Mouse (Mus musculus) hindbrain, embryonic 16.5 days (tissue): ENCODE results near the gene Fsd1. TPM values are rescaled to one million over a fixed set of nuclear protein-coding genes. Genes with fewer than 3 reads are reported as not detected.
"Not testable (repeated sequence)": the region's sequence is repeated elsewhere in the genome, so short reads cannot be mapped to it uniquely, and the experiment has no call there.

Experiments used
- ATAC-seq: fragments of 200-750 bp; cut with Nextera tagmentation; 2 replicates; pipeline ENCODE4 v1.8.0; 2017; ENCODE audit warnings: moderate TSS enrichment, moderate library complexity
- H3K27ac ChIP-seq: fragments of 300-500 bp; sonication (generic); 2 replicates; pipeline ENCODE4 v1.5.1; 2014; ENCODE audit warnings: low read depth, mild to moderate bottlenecking, control low read depth, low read length, moderate library complexity
- H3K27me3 ChIP-seq: fragments of 300-500 bp; sonication (generic); replicated peaks from 2 replicates; pipeline ENCODE4 v1.6.1; 2014; ENCODE audit warnings: low read length; ENCODE audit not compliant: control insufficient read depth, insufficient read depth
- H3K36me3 ChIP-seq: fragments of 300-500 bp; sonication (generic); 2 replicates; pipeline ENCODE4 v1.6.1; 2014; ENCODE audit warnings: mild to moderate bottlenecking, low read length, moderate library complexity, mixed read lengths; ENCODE audit not compliant: control insufficient read depth, insufficient read depth
- H3K4me1 ChIP-seq: fragments of 300-500 bp; sonication (generic); 2 replicates; pipeline ENCODE4 v1.6.1; 2014; ENCODE audit warnings: low read depth, low read length; ENCODE audit not compliant: control insufficient read depth, insufficient read depth
- H3K4me2 ChIP-seq: fragments of 300-500 bp; sonication (generic); 2 replicates; pipeline ENCODE4 v1.6.1; 2014; ENCODE audit warnings: mild to moderate bottlenecking, low read length, control low read depth, moderate library complexity
- H3K4me3 ChIP-seq: fragments of 300-500 bp; sonication (generic); 2 replicates; pipeline ENCODE4 v1.5.1; 2014; ENCODE audit warnings: mild to moderate bottlenecking, low read length, control low read depth, moderate library complexity
- H3K9ac ChIP-seq: fragments of 300-500 bp; sonication (generic); 2 replicates; pipeline ENCODE4 v1.6.1; 2014; ENCODE audit warnings: low read depth, mild to moderate bottlenecking, control low read depth, low read length, moderate library complexity
- H3K9me3 ChIP-seq: fragments of 300-500 bp; sonication (generic); 2 replicates; pipeline ENCODE4 v1.6.1; 2014; ENCODE audit warnings: mild to moderate bottlenecking, low read length, moderate library complexity; ENCODE audit not compliant: control insufficient read depth
- WGBS: fragments of 180-500 bp; shearing (Covaris S2); extraction: QIAGEN DNeasy Blood & Tissue Kit; methylation state at CpG from one replicate; pipeline ENCODE4 v1.1.7; 2014; 5-methylcytosine and 5-hydroxymethylcytosine counted together
- polyA plus RNA-seq: library from polyadenylated mRNA; unstranded; fragments of >200 nt; fragmentation: Nextera tagmentation; extraction: Ambion mirVana; gene quantifications from 2 replicates; pipeline ENCODE4 v1.2.1, GENCODE M21; 2015

Fsd1 gene
- polyA plus RNA-seq, result 227 and 252 TPM in 2 replicates

- ATAC-seq, result peak; percentile 88
- Histone ChIP-seq H3K27me3 (no peaks in the 10 kb centered on the region), H3K27ac (peak within 1 kb of the TSS; percentile 78), H3K9me3 (no peaks in the 10 kb centered on the region), H3K4me1 (peaks cover 11% of the 10 kb centered on the region), H3K4me3 (peak within 1 kb of the TSS; percentile 57), H3K36me3 (peaks cover 6% of the 10 kb centered on the region; the same call in 1 of the 2 replicates), H3K9ac (peak within 1 kb of the TSS; percentile 89), H3K4me2 (peak within 1 kb of the TSS; percentile 65)
- 7% methylated on average over 35 of the region's 35 CpGs for WGBS
Measured at GRCm38 (mm10) chr17:55986030-55986961, at the start of gene Fsd1. TSS of gene Fsd1 (plus strand) at chr17:55986509.

DNA sequence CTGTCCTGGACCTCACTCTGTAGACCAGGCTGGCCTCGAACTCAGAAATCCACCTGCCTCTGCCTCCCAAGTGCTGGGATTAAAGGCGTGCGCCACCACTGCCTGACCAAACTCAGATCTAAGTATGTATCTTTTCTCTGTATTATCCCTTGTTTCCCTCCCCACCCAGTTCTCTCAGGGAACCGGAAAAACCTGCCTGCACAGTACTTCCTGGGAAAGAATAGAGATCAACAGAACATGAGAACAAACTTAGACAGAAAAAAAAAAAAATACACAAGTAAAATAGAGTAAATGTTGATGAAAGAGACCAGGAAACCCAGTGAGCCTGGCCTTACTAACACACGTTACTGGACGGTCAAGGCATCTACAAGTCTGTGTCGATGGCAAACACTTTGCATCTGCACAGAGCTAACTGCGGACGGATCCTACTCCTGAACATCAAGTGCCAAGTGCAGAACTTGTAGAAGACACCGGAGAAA lies 41.9 kb upstream of the Fsd1 start:
- WGBS, result 39% methylated on average over 10 of the region's 10 CpGs
- not testable (repeated sequence) for H3K36me3 ChIP-seq, ATAC-seq, H3K27me3 ChIP-seq, H3K4me1 ChIP-seq, H3K9me3 ChIP-seq
- Histone ChIP-seq H3K9ac (peak overlapping the region; percentile 76), H3K4me2 (peak overlapping the region; percentile 84), H3K27ac (peak overlapping the region; percentile 86), H3K4me3 (peak overlapping the region; percentile 54)

GRCm38 (mm10) chr17:55944866-55945682 lies 41.2 kb upstream of the Fsd1 start:
- H3K9ac ChIP-seq, result peak overlapping the region; percentile 76
- H3K36me3 ChIP-seq, H3K4me1 ChIP-seq, H3K9me3 ChIP-seq, H3K27me3 ChIP-seq: not testable (repeated sequence)
- H3K4me3 ChIP-seq, result peak overlapping the region; percentile 54
- WGBS, result under 1% methylated on average over 54 of the region's 56 CpGs
- peak; percentile 99 for ATAC-seq
- peak overlapping the region; percentile 86 for H3K27ac ChIP-seq
- H3K4me2 ChIP-seq, result peak overlapping the region; percentile 84

DNA sequence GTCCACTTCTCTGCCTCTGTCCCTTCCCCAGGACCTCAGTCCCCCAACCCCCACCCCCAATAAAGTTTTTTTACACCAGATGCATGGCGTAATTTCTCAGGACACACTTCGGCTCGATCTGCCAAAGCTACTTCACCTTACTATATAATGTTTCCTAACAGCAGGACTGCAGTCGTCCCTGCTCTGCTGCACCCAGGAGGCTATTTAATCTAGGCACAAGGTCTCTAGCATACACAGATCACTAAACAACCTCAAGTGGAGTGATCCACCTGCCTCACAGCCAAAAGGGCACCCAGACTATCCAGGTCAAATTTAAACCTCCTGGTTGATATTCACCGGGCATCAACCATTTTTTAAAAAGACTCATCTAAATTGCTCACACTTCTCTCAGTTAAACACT lies 40.6 kb upstream of the Fsd1 start:
- WGBS, result 27% methylated on average over 5 of the region's 5 CpGs
- 0 out of 2 replicates have a peak, but pooled peaks have one; percentile 1 for ATAC-seq
- peaks cover 2% of the 10 kb centered on the region; the same call in 1 of the 2 replicates for H3K9me3 ChIP-seq
- peak overlapping the region; percentile 54 for H3K4me3 ChIP-seq
- no peaks in the 10 kb centered on the region for H3K36me3 ChIP-seq
- H3K27me3 ChIP-seq, result no peaks in the 10 kb centered on the region
- peak overlapping the region; percentile 76 for H3K9ac ChIP-seq
- H3K4me2 ChIP-seq, result peak overlapping the region; percentile 84
- H3K27ac ChIP-seq, result peak overlapping the region; percentile 86
- H3K4me1 ChIP-seq, result peaks cover 4% of the 10 kb centered on the region

DNA sequence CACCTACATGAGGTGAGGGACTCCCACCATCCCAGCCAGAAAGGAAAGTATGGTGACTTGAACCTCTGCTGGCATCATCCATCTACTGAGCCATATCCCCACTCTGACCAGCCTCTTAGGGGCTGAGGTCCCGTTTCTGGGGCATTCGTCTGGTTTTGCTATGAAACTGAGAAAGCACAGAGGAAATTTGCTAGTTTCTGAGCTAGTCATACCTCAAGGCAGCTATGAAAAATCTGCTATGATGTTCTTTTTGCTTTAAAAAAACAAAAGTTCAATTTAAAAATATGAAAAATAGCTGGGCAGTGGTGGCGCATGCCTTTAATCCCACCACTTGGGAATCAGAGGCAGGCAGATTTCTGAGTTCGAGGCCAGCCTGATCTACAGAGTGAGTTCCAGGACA lies 37.7 kb upstream of the Fsd1 start:
- H3K4me2 ChIP-seq, result no peak overlapping the region
- H3K36me3 ChIP-seq, result no peaks in the 10 kb centered on the region
- no peaks in the 10 kb centered on the region for H3K27me3 ChIP-seq
- H3K4me1 ChIP-seq, result peaks cover 4% of the 10 kb centered on the region
- no peak overlapping the region for H3K4me3 ChIP-seq
- no peak overlapping the region for H3K9ac ChIP-seq
- no peak for ATAC-seq
- 92% methylated on average over 4 of the region's 4 CpGs for WGBS
- H3K9me3 ChIP-seq, result no peaks in the 10 kb centered on the region
- no peak overlapping the region for H3K27ac ChIP-seq

GRCm38 (mm10) chr17:55949400-55949799 lies 36.9 kb upstream of the Fsd1 start, which contains the start of gene Zfp119b:
TSS of gene Zfp119b (minus strand) at chr17:55949500.
- Histone ChIP-seq H3K9me3 (no peaks in the 10 kb centered on the region), H3K36me3 (no peaks in the 10 kb centered on the region), H3K27me3 (no peaks in the 10 kb centered on the region; the same call in 1 of the 2 replicates), H3K4me3 (no peak within 1 kb of the TSS), H3K9ac (no peak within 1 kb of the TSS), H3K4me1 (peaks cover 4% of the 10 kb centered on the region), H3K4me2 (no peak within 1 kb of the TSS), H3K27ac (no peak within 1 kb of the TSS)
- ATAC-seq, result no peak
- 93% methylated on average over 2 of the region's 2 CpGs for WGBS

GRCm38 (mm10) chr17:55950601-55951000 lies 35.7 kb upstream of the Fsd1 start:
- H3K9me3 ChIP-seq, result no peaks in the 10 kb centered on the region
- 75% methylated on average over 9 of the region's 9 CpGs for WGBS
- no peak overlapping the region for H3K4me2 ChIP-seq
- H3K4me3 ChIP-seq, result no peak overlapping the region
- H3K36me3 ChIP-seq, result no peaks in the 10 kb centered on the region
- H3K27me3 ChIP-seq, result no peaks in the 10 kb centered on the region; the same call in 1 of the 2 replicates
- H3K27ac ChIP-seq, result no peak overlapping the region
- H3K9ac ChIP-seq, result no peak overlapping the region
- peaks cover 3% of the 10 kb centered on the region for H3K4me1 ChIP-seq
- no peak for ATAC-seq

DNA sequence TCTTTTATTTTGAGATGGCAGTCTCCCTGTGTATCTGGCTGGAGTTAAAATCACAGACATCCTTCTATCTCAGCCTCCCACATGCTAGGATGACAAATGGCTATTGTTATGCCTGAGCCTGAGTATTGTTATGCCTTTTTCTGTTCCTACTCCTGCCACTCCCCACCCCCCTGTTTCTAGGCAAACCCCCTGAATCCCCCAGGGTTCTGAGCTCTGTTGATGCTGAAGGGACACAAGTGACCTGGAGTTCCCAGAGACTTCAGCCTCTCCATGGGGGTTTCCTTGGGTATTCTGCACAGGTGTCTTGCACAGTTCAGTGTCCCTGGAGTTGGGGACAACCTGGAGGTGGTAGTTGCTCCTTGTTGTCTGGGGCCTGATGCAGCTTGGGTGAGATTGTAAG lies 34.3 kb upstream of the Fsd1 start:
- no peaks in the 10 kb centered on the region for H3K9me3 ChIP-seq
- H3K27me3 ChIP-seq, result no peaks in the 10 kb centered on the region; the same call in 1 of the 2 replicates
- ATAC-seq, result no peak
- peaks cover 7% of the 10 kb centered on the region for H3K4me1 ChIP-seq
- H3K27ac ChIP-seq, result no peak overlapping the region
- H3K4me3 ChIP-seq, result no peak overlapping the region
- H3K9ac ChIP-seq, result no peak overlapping the region
- no peaks in the 10 kb centered on the region for H3K36me3 ChIP-seq
- H3K4me2 ChIP-seq, result no peak overlapping the region
